Mouse (Mus musculus): ENCODE measurements around the gene Acat3. TPM values are rescaled to one million over a fixed set of nuclear protein-coding genes. Genes with fewer than 3 reads are reported as not detected.

Gene Acat3
- polyA plus RNA-seq, 1 experiment, result 0.05 TPM

DNA sequence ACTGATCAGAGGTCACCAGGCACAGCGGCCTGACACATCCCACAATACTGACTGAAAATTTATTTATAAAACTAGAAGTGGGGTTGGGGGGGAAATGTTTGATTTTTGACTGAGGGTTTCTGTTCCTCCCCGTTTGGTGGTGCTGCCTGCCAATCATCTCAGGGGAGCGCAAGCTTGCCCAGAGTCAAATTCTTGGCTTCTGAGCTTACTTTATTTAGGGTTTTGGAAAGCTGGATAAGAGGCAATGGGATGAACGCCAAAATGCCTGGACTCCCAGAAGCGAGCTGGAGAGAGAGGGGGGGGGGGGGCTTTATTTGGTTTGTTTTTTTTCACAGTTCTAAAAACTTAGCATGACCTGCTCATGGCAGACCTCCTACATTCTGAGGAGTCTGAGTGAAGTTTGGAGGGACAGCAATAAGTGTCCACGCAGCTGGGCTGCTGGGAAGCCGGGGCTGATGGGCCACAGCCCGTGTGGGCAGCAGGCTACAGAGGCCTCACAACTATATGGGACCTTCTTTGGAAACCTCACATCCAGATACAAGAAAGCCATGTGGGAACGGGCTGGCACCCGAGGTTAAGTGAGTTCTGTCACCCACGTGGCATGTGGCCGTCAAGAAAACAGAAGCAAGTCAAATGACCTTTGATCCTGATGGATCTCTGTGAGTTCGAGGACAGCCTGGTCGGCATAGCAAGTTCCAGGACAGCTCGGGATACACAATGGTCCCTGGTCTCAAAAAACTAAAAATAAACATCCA lies 53.2 kb downstream of the Acat3 start:
- no peak for TF ChIP-seq GATA1 (IDR thresholded peaks at IDR 0.05; ENCODE audit: low read length)

- no peak for TF ChIP-seq GATA1 (IDR thresholded peaks at IDR 0.05; ENCODE audit: low read length)
Observed at GRCm38 (mm10) chr17:12886620-12887019, 53.8 kb downstream of the Acat3 start.

DNA sequence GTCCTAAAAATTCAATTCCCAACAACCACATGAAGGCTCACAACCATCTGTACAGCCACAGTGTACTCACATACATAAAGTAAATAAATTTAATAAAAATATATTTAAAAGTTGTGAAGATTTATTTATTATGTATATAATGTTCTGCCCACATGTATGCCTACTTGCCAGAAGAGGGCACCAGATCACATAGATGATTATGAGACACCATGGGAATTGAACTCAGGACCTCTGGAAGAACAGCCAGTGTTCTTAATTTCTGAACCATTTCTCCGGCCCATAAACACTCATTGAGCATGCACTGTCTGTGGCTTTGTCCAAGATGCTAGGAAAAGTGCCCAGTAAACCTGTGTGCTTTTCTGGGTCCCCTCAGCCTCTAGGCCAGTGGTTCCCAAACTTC lies 59.2 kb downstream of the Acat3 start:
- no peak for TF ChIP-seq GATA1 (IDR thresholded peaks at IDR 0.05; ENCODE audit: low read length)

- TF ChIP-seq GATA1 (IDR thresholded peaks at IDR 0.05; ENCODE audit: low read length), result no peak
Observed at GRCm38 (mm10) chr17:12880178-12880577, 60.2 kb downstream of the Acat3 start.

DNA sequence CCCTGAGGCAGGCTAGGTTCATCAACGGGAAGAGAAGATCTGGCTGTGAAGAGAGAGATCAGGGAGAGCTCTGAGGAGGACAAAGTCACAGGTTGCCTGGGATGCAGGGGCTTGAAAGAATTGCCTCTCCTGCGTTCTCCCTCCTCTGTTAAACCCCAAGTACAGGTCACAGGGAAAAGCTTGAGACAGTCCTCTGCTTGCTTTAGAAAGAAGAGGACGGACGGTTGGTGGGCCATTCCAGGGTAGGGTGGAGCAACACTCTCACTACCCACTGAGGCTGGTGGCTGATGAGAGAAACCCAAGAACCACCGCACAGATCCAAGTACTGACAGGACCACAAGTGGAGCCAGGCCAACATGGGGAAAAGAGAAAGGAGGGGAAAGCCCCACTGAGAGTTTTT lies 64.7 kb downstream of the Acat3 start, which contains the start of gene Mrgprh:
Gene Mrgprh, plus strand, starts transcription at position 301 of the 400 bp plus-strand sequence.
- TF ChIP-seq GATA1 (IDR thresholded peaks at IDR 0.05; ENCODE audit: low read length), result no peak

Other genes starting within 250 kb of the Acat3 start
- 7.4 and 7.5 TPM in 2 replicates for gene Igf2r, start 170.9 kb downstream of the Acat3 start, polyA plus RNA-seq (2012)
- not detected in 2 replicates for gene Mas1, start 72.5 kb downstream of the Acat3 start, polyA plus RNA-seq (2012)
- gene Mrgprh, start 64.6 kb downstream of the Acat3 start, polyA plus RNA-seq (2012), result not detected in 2 replicates
- gene Pnldc1, start 30.4 kb downstream of the Acat3 start, polyA plus RNA-seq (2012), result not detected in 2 replicates
- gene Tcp1, start 24.9 kb downstream of the Acat3 start, polyA plus RNA-seq (2012), result 23.7 and 53.6 TPM in 2 replicates
- gene Mrpl18, start 24.3 kb downstream of the Acat3 start, polyA plus RNA-seq (2012), result 64.7 and 118 TPM in 2 replicates
- gene Acat2, start 20.1 kb upstream of the Acat3 start, polyA plus RNA-seq (2012), result 20.6 and 26.4 TPM in 2 replicates
- 37.2 and 50.4 TPM in 2 replicates for gene Wtap, start 53.6 kb upstream of the Acat3 start, polyA plus RNA-seq (2012)
- gene Sod2, start 66.2 kb upstream of the Acat3 start, polyA plus RNA-seq (2012), result 554 and 793 TPM in 2 replicates
- gene Gpr31b, start 111.7 kb upstream of the Acat3 start, polyA plus RNA-seq (2012), result not detected in 2 replicates
- gene Tcp10b, start 120.5 kb upstream of the Acat3 start, polyA plus RNA-seq (2012), result not detected in 2 replicates
- gene Unc93a, start 191.2 kb upstream of the Acat3 start, polyA plus RNA-seq (2012), result not detected in 2 replicates

All from G1E-ER4 (cell line).